Mouse (Mus musculus): Measurements from ENCODE around the gene Tcea3.

- TF ChIP-seq POLR2A (IDR thresholded peaks at IDR 0.05; ENCODE audit: insufficient read depth, low read depth, low read length): no peak
- TF ChIP-seq EP300 (IDR thresholded peaks at IDR 0.05; ENCODE audit: insufficient read depth, low read depth, low read length): peak; percentile 79
Measured at GRCm38 (mm10) chr4:136270648-136271047, 23.1 kb downstream of the Tcea3 start.
